9 mouse cellular contexts compared by ENCODE assay signal in genomic region chr1:175118904-175119555, GRCm38 (mm10).
DNase-seq lines count a peak whose midpoint lies in the region; ATAC-seq and TF ChIP-seq lines count a peak whose summit lies in the region.
"Had no signal": no experiment of that assay in that cellular context is flagged by ENCODE, and none has a peak within 500 bp of the region (broad histone marks: within the 10 kb centered on the region; RNA-seq: fewer than 3 reads in every experiment).

No protein-coding gene starts in this region.

- no peak overlapping the region for H3K27ac ChIP-seq in gastrocnemius, adult 2 months
- no peak overlapping the region for H3K27ac ChIP-seq in hindbrain, postnatal 0 days
- H3K27ac ChIP-seq in neural tube, embryonic 14.5 days (ENCODE audit: low read depth, low read length) = no peak overlapping the region
- H3K27ac ChIP-seq: heart, embryonic 13.5 days had no signal

- ATAC-seq in hindbrain, postnatal 0 days = 0 out of 2 replicates have a peak, but pooled peaks have one; percentile 24
- peak; percentile 38; the same call in 1 of the 2 replicates for ATAC-seq in neural tube, embryonic 14.5 days (ENCODE audit: low read depth)
- no peak for ATAC-seq in erythroblast, adult 5-6 weeks (replicated peaks; ENCODE audit: low FRiP score, poor library complexity, severe bottlenecking)

- no peak for DNase-seq in gastrocnemius, adult 2 months
- DNase-seq in gastrocnemius, postnatal 10 days = no peak
- peak; percentile 11 for DNase-seq in urinary bladder, postnatal 14 days (ENCODE audit: low spot score)
- no peak for DNase-seq in urinary bladder, adult 2 months (ENCODE audit: low spot score)
- peak; percentile 38 for DNase-seq in hindbrain, postnatal 0 days (ENCODE audit: low spot score)
- DNase-seq in layer of hippocampus, adult 8-10 months (ENCODE audit: low spot score in 2 of 2) = no peak

- H3K9me3 ChIP-seq in hindbrain, postnatal 0 days (ENCODE audit: low read length) = no peaks in the 10 kb centered on the region
- H3K9me3 ChIP-seq in neural tube, embryonic 14.5 days (ENCODE audit: control insufficient read depth, low read length) = no peaks in the 10 kb centered on the region
- H3K9me3 ChIP-seq: heart, embryonic 13.5 days had no signal

- peak; percentile 38 for TF ChIP-seq CTCF in gastrocnemius, adult 2 months (IDR thresholded peaks at IDR 0.05)
- peak; percentile 51 for TF ChIP-seq CTCF in hindbrain, postnatal 0 days (IDR thresholded peaks at IDR 0.05; ENCODE audit: low read depth)

- no peak overlapping the region for H3K9ac ChIP-seq in hindbrain, postnatal 0 days (replicated peaks; ENCODE audit: low read length)
- H3K9ac ChIP-seq in neural tube, embryonic 14.5 days (replicated peaks; ENCODE audit: low read depth, low read length) = no peak overlapping the region
- H3K9ac ChIP-seq: heart, embryonic 13.5 days had no signal

- no peak overlapping the region for H3K4me2 ChIP-seq in hindbrain, postnatal 0 days (ENCODE audit: low read depth, low read length)
- no peak overlapping the region for H3K4me2 ChIP-seq in neural tube, embryonic 14.5 days (ENCODE audit: low read depth, low read length)
- H3K4me2 ChIP-seq: heart, embryonic 13.5 days had no signal

- 66% methylated on average over 4 of the region's 4 CpGs for WGBS in hindbrain, postnatal 0 days
- 69% methylated on average over 4 of the region's 4 CpGs for WGBS in neural tube, embryonic 14.5 days

- H3K36me3 ChIP-seq in hindbrain, postnatal 0 days (ENCODE audit: insufficient read depth, low read length) = no peaks in the 10 kb centered on the region
- H3K36me3 ChIP-seq in neural tube, embryonic 14.5 days (ENCODE audit: control insufficient read depth, insufficient read depth, low read length) = no peaks in the 10 kb centered on the region
- H3K36me3 ChIP-seq: heart, embryonic 13.5 days had no signal

- no peaks in the 10 kb centered on the region for H3K27me3 ChIP-seq in hindbrain, postnatal 0 days (ENCODE audit: insufficient read depth, low read length)
- H3K27me3 ChIP-seq in neural tube, embryonic 14.5 days (ENCODE audit: control insufficient read depth, insufficient read depth, low read length) = no peaks in the 10 kb centered on the region
- H3K27me3 ChIP-seq: heart, embryonic 13.5 days had no signal

- intact Hi-C loops in gastrocnemius, adult 2 months (cut with DNase I) = no loop called here

- no peaks in the 10 kb centered on the region for H3K4me1 ChIP-seq in hindbrain, postnatal 0 days (ENCODE audit: insufficient read depth, low read length)
- no peaks in the 10 kb centered on the region for H3K4me1 ChIP-seq in neural tube, embryonic 14.5 days (ENCODE audit: control insufficient read depth, insufficient read depth, low read length)
- H3K4me1 ChIP-seq: heart, embryonic 13.5 days had no signal

- H3K4me3 ChIP-seq in gastrocnemius, adult 2 months = no peak overlapping the region
- no peak overlapping the region for H3K4me3 ChIP-seq in hindbrain, postnatal 0 days (ENCODE audit: low read length)
- H3K4me3 ChIP-seq in neural tube, embryonic 14.5 days (ENCODE audit: low read depth, low read length) = no peak overlapping the region
- H3K4me3 ChIP-seq: heart, embryonic 13.5 days had no signal

Comparison
In these comparisons a context has a peak if more than half of its experiments do, and no peak if none do; other contexts are left out.
1. DNase-seq: peak in urinary bladder, postnatal 14 days (single experiment) and hindbrain, postnatal 0 days (single experiment); none in gastrocnemius, adult 2 months (single experiment), gastrocnemius, postnatal 10 days (single experiment), urinary bladder, adult 2 months (single experiment) and layer of hippocampus, adult 8-10 months (0 of 2).